Mouse (Mus musculus) cerebellum, postnatal 14 days (tissue): ENCODE data around the gene Hspa13.

ENCODE experiments used
- DNase-seq, 2 experiments: peaks; one replicate each; pipeline ENCODE4 v3.0.0; 2021; ENCODE audit warnings: mixed read lengths in 2 of 2

The Hspa13 gene

GRCm38 (mm10) chr16:75766388-75767249 lies at the start of gene Hspa13:
Gene Hspa13 (minus strand): TSS chr16:75767104.
- DNase-seq = peak; percentile 98 to 99

- peak; percentile 34 to 54 for DNase-seq
Measured at GRCm38 (mm10) chr16:75779271-75779670, 12.4 kb upstream of the Hspa13 start.

GRCm38 (mm10) chr16:75773222-75773621 lies 6.3 kb upstream of the Hspa13 start:
- DNase-seq = no peak

- peak in 1 of 2 experiments; percentile 12 for DNase-seq
Measured at GRCm38 (mm10) chr16:75767250-75768002, 522 bp upstream of the Hspa13 start.

GRCm38 (mm10) chr16:75752876-75753275 lies 14.0 kb downstream of the Hspa13 start:
- DNase-seq = no peak

- no peak for DNase-seq
Measured at GRCm38 (mm10) chr16:75750103-75750502, 16.8 kb downstream of the Hspa13 start.

GRCm38 (mm10) chr16:75748926-75749325 lies 18.0 kb downstream of the Hspa13 start:
- DNase-seq = no peak

- no peak for DNase-seq
Measured at GRCm38 (mm10) chr16:75744014-75744413, 22.9 kb downstream of the Hspa13 start.

GRCm38 (mm10) chr16:75717405-75718173 lies 49.3 kb downstream of the Hspa13 start:
- no peak for DNase-seq

GRCm38 (mm10) chr16:75696176-75696575 lies 70.7 kb downstream of the Hspa13 start:
- DNase-seq = peak; percentile 75 to 77
